Mouse (Mus musculus) cerebellum, adult 2 months (tissue): ENCODE measurements around the gene Atp8b4.

Source experiments
- CTCF ChIP-seq: fragments of 200-500 bp; IDR thresholded peaks from 2 replicates; pipeline ENCODE4 v1.5.1; 2011; ENCODE audit warnings: low read depth, mild to moderate bottlenecking, control low read depth, low read length, moderate library complexity, borderline replicate concordance; ENCODE audit not compliant: insufficient read depth
- POLR2A ChIP-seq: fragments of 200-500 bp; IDR thresholded peaks from 2 replicates; pipeline ENCODE4 v1.6.1; 2011; ENCODE audit warnings: low read length, control low read depth, borderline replicate concordance; ENCODE audit not compliant: insufficient read depth

GRCm38 (mm10) chr2:126290702-126291101 is 209.8 kb downstream of the Atp8b4 start:
- TF ChIP-seq CTCF: no peak
- TF ChIP-seq POLR2A: no peak
